ENCODE assay signal across 11 mouse cellular contexts in genomic region chrX:99048111-99048510, GRCm38 (mm10). TPM values are rescaled to one million over a fixed set of nuclear protein-coding genes. Genes with fewer than 3 reads are reported as not detected.
DNase-seq lines count a peak whose midpoint lies in the region; ATAC-seq and TF ChIP-seq lines count a peak whose summit lies in the region.
"Had no signal": no experiment of that assay in that cellular context is flagged by ENCODE, and none has a peak within 500 bp of the region (broad histone marks: within the 10 kb centered on the region; RNA-seq: fewer than 3 reads in every experiment).

No protein-coding gene starts in this region.

- H3K27ac ChIP-seq in bone marrow macrophage, adult 2 months (ENCODE audit: insufficient read depth, low read depth, low read length) = peak overlapping the region; percentile 0; the same call in 1 of the 2 replicates
- no peak overlapping the region for H3K27ac ChIP-seq in stomach, embryonic 15.5 days
- H3K27ac ChIP-seq: hindbrain, embryonic 15.5 days; neural tube, embryonic 12.5 days had no signal

- peak; percentile 32; the same call in 1 of the 2 replicates for TF ChIP-seq CTCF in lung, adult 2 months (IDR thresholded peaks at IDR 0.05; ENCODE audit: insufficient read depth, low read length)
- TF ChIP-seq CTCF in bone marrow macrophage, adult 2 months (IDR thresholded peaks at IDR 0.05; ENCODE audit: low read depth, low read length) = no peak

- H3K9ac ChIP-seq in stomach, embryonic 15.5 days = no peak overlapping the region
- H3K9ac ChIP-seq: hindbrain, embryonic 15.5 days; neural tube, embryonic 12.5 days had no signal

- no peaks in the 10 kb centered on the region for H3K36me3 ChIP-seq in stomach, embryonic 15.5 days
- H3K36me3 ChIP-seq: hindbrain, embryonic 15.5 days; neural tube, embryonic 12.5 days had no signal

- no peak for TF ChIP-seq POLR2A in lung, adult 2 months (IDR thresholded peaks at IDR 0.05; ENCODE audit: borderline replicate concordance, extremely low read depth, low read depth, low read length)
- no peak for TF ChIP-seq POLR2A in bone marrow macrophage, adult 2 months (IDR thresholded peaks at IDR 0.05; ENCODE audit: borderline replicate concordance, low read depth, low read length)

- ATAC-seq in stomach, embryonic 15.5 days (ENCODE audit: insufficient read depth, low FRiP score, low read depth) = peak; percentile 9; the same call in 1 of the 2 replicates

- no peak overlapping the region for H3K4me3 ChIP-seq in lung, adult 2 months (replicated peaks; ENCODE audit: extremely low read depth, low read depth, low read length)
- no peak overlapping the region for H3K4me3 ChIP-seq in bone marrow macrophage, adult 2 months (ENCODE audit: insufficient read depth, low read length)
- H3K4me3 ChIP-seq in stomach, embryonic 15.5 days (replicated peaks) = no peak overlapping the region
- H3K4me3 ChIP-seq: hindbrain, embryonic 15.5 days; megakaryocyte, embryonic 14.5 days; neural tube, embryonic 12.5 days had no signal

- no peak for DNase-seq in lung, adult 2 months
- no peak for DNase-seq in lung, postnatal 36 days
- DNase-seq in kidney, adult 9 months = peak; percentile 79
- no peak for DNase-seq in embryo, embryonic 10.5 days (ENCODE audit: low spot score)
- no peak for DNase-seq in right cerebral cortex, postnatal 25 days
- DNase-seq: gastrocnemius, postnatal 36 days had no signal

- no peaks in the 10 kb centered on the region for H3K9me3 ChIP-seq in stomach, embryonic 15.5 days
- H3K9me3 ChIP-seq: hindbrain, embryonic 15.5 days; megakaryocyte, embryonic 14.5 days; neural tube, embryonic 12.5 days had no signal

- H3K4me2 ChIP-seq in stomach, embryonic 15.5 days = no peak overlapping the region
- H3K4me2 ChIP-seq: hindbrain, embryonic 15.5 days; neural tube, embryonic 12.5 days had no signal

- H3K27me3 ChIP-seq in stomach, embryonic 15.5 days (replicated peaks) = peaks cover 4% of the 10 kb centered on the region; the same call in 1 of the 2 replicates

- peaks cover 26% of the 10 kb centered on the region for H3K4me1 ChIP-seq in lung, adult 2 months (ENCODE audit: control insufficient read depth, insufficient read depth, low read length)
- H3K4me1 ChIP-seq in bone marrow macrophage, adult 2 months (ENCODE audit: control insufficient read depth, insufficient read depth, low read length) = peaks cover 74% of the 10 kb centered on the region
- no peaks in the 10 kb centered on the region for H3K4me1 ChIP-seq in stomach, embryonic 15.5 days
- H3K4me1 ChIP-seq: hindbrain, embryonic 15.5 days; neural tube, embryonic 12.5 days had no signal

- 34% methylated on average over 4 of the region's 4 CpGs for WGBS in lung, adult 2 months
- WGBS in stomach, embryonic 15.5 days = 34% methylated on average over 4 of the region's 4 CpGs

RNA-seq across cellular contexts. Expression of gene Stard8, which starts 45.1 kb away (rescaled TPM):
- polyA plus RNA-seq in lung, adult 2 months (2012; rRNA removed) = 87.0 and 89.6 TPM in 2 replicates
- 50.1 and 57.4 TPM in 2 replicates for polyA plus RNA-seq in bone marrow macrophage, adult 2 months (2012; ENCODE audit: insufficient read depth, insufficient read length, missing spikeins)
- 7.4 and 8.1 TPM in 2 replicates for polyA plus RNA-seq in stomach, embryonic 15.5 days (2015; fragmentation: Nextera tagmentation; extraction: Ambion mirVana)
